Mouse (Mus musculus) layer of hippocampus, adult 2 months (tissue): ENCODE measurements at regions not wholly inside any gene's neighbourhood (a gene's known extent, or its start where the extent isn't known, plus 50 kb on each side); places are given as distances from the start of the nearest gene placed in this dataset.

ENCODE experiments used
- DNase-seq, 2 experiments: peaks; one replicate each; pipeline ENCODE4 v3.0.0; 2022; ENCODE audit warnings: low spot score in 2 of 2
- H3K27ac ChIP-seq: fragments of 200-600 bp; 2 replicates; pipeline ENCODE4 v1.8.1; 2022
- H3K4me3 ChIP-seq: fragments of 200-600 bp; 2 replicates; pipeline ENCODE4 v1.8.1; 2022; ENCODE audit warnings: mild to moderate bottlenecking
- CTCF ChIP-seq: fragments of 200-600 bp; conservative IDR thresholded peaks from 2 replicates; pipeline ENCODE4 v1.8.1; 2022; ENCODE audit warnings: antibody characterized with exemption, mild to moderate bottlenecking, moderate library complexity

DNA sequence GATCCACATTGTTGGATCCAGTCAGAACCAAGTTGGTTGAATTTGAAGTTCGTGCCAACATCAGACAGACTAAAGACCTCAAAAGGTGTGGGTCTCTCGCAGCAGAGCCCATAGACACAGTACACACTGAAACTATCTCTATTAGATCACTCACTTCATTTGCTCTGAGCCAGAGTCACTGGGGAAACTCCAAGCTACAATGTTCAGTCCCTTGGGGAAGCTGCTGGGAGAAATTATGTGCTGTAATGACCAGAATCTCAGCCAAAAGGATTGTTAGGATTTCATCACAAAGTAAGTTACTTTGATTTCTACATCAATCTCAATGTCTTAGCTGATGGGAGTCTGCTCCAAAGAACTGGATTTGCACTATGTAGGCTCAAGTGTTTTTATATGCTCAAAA lies 161.2 kb upstream of the Car8 start:
- no peak for TF ChIP-seq CTCF
- Histone ChIP-seq H3K4me3 (no peak overlapping the region), H3K27ac (no peak overlapping the region)
- no peak for DNase-seq

DNA sequence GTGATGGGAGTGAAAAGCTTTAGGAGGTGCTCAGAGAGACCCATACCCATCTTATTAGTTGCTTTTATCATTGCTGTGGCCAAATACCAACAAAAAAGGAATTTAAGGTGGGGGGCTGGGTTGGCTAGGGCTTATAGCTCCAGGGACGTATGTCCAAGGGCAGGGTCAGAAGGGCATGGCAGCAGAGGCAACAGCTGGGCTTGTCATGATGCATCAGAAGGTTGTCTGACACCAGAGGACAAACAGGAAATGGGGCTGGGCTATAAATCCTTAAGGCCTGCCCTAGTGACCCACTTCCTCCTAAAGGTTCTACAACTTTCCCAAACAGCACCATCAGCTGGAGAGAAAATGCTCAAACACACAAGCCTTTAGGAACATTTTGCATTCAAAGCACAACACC lies 160.6 kb upstream of the Car8 start:
- TF ChIP-seq CTCF: no peak
- no peak for DNase-seq
- no peak overlapping the region for H3K27ac ChIP-seq
- no peak overlapping the region for H3K4me3 ChIP-seq

DNA sequence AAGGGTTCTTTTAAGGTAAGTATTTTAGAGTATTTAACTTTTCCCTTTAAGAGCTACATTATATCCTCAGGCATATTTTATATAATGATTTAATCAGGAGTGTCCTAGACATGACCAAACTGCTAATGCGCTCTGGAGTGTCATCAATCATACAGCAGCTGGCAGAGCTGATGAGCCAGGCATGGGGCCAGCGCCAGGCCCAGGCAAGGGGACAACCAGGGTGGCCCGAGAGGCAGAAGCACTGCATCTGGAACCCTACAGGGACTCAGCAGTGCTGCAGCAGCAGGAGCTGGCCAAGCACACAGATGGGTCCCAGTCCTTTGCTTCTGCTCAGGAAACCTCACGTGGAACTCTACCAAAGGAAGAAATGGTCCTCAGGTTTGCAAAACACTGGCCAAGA lies 160.1 kb upstream of the Car8 start:
- no peak overlapping the region for H3K27ac ChIP-seq
- H3K4me3 ChIP-seq: no peak overlapping the region
- TF ChIP-seq CTCF: no peak
- DNase-seq: no peak

DNA sequence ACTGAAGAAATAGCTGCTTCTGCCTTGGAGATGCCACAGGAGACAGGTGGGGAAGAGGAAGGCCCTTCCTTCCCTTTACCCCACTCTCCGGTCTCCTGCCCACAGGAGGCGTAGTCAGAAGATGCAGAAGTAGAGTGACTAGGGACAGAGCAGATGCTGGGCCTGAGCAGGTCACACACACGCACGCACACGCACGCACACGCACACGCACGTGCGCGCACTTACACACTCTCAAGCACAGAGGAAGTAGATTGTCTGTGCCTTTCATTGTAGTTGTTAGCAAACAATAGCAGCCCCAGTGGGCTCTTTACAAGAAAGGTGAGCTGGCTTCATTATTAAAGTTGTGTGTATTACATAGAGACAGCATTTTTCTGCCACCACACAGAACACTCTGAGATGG lies 144.3 kb upstream of the Car8 start:
- H3K27ac ChIP-seq: no peak overlapping the region
- DNase-seq: no peak
- H3K4me3 ChIP-seq: no peak overlapping the region
- no peak for TF ChIP-seq CTCF

DNA sequence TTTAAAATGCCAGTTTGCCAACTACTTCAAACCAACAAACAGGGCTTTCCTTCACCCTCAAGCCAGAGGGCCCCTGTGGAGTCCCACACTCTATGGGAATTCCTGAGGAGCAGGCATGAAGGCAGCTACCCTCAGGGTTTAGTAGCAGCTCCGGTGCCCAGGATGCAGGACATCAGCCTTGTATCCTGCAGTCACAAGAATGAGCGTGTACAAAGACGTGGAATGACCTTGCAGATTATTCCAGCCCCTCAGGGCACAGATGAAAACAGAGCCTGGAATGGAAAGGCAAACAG lies 143.2 kb upstream of the Car8 start:
- TF ChIP-seq CTCF: no peak
- no peak overlapping the region for H3K27ac ChIP-seq
- H3K4me3 ChIP-seq: no peak overlapping the region
- DNase-seq: no peak

DNA sequence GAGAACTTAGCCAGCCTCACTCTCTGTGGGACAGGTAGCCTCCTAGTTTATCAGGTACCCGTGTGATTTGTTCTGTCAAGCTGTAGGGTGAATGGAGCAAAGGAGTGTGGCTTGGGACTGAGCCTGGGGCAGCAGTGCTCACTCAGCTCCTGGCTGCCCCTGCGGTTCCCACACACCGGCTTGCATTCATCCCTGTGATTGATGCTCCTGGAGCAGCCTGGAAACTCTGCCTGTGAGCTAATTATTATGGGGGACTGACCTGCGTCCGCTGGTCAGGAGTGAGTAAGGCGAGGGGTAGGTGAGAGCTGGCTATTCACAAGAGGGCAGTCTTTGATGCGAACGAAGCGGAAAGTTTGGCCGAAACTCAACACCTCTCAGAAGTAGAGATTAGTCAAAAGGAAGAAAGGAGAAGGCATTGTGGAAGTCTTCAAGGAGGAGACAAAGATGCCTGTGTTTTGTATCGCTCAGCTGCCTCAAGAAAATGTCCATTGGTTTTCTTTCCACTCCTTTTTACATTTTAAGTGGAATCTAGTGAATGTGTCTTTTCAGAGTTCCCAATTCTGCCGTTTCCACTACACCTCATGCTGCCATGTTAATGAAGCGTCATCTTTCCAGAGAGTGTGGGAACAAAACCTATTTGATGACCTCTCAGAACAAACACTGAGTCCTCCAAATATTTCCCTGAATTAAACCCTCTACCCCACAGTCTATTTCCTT lies 142.7 kb upstream of the Car8 start:
- no peak for TF ChIP-seq CTCF
- H3K4me3 ChIP-seq: no peak overlapping the region
- H3K27ac ChIP-seq: no peak overlapping the region
- no peak for DNase-seq

DNA sequence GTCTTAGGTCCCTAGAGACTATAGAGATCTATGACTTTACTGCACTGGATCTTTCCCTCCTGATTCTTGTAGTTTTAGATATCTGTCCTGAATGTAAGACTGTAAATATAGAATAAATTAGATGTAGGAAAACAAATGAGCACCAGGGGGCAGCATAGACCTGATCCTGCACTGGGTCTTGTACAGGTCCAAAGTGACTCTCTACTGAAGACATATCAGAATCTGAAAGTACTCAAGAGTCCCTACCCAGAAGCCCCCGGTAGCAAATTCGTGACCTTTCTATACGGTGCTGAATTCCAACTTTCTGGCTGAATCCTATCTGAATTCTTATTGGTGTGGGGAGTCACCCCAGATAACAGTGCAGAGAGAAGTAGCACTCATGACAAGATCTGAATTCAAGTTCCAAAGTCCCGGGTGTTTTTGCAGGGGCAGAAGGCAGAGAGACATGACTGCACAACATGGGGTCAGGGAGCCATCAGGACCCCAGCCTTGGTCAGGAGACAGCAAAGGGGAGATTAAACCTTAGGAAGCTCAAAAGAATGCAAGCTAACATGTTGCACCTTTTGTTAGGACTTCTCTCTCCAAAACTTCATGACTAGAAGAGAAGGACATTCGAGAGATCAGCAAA lies 142.0 kb upstream of the Car8 start:
- H3K4me3 ChIP-seq: peak overlapping the region; percentile 3; the same call in 1 of the 2 replicates
- H3K27ac ChIP-seq: no peak overlapping the region
- peak; percentile 71 to 80 for DNase-seq
- peak; percentile 93 for TF ChIP-seq CTCF

DNA sequence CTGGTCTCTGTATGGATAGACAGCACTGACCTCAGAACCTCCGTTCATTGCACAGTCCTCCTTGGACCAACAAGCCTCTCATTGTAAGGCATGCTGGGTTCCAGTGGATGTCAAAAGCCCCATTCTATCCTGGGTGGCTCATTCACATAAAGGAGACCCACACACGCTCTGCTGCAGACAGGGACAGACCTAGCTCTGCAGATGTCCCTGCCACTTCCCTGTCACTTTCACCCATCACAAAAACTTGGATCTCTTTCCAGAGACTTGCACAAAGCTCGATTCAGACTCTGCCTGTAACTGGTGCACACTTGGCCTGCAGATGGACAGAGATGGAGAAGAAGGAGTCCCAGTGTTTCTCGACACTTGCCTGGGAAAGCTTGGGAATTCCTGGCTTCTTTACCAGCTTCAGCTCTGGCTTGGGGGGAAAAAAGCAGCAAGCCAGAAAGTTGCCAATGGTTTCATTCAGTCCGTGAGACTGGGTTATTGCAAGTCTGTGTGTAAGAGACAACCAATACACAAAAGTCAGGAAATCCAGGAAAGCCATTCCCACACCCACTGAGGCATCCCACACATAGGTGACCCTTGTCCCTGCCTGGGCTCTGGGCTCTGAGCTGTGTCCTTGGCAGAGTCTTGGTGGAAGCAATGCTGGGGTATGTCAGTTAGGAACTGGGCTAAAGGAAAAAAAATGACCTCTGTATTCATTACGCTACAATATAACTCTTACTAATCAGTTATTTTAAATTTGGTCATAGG lies 136.1 kb upstream of the Car8 start:
- no peak for DNase-seq
- Histone ChIP-seq H3K4me3 (no peak overlapping the region), H3K27ac (peak overlapping the region; percentile 41; the same call in 1 of the 2 replicates)
- TF ChIP-seq CTCF: no peak

DNA sequence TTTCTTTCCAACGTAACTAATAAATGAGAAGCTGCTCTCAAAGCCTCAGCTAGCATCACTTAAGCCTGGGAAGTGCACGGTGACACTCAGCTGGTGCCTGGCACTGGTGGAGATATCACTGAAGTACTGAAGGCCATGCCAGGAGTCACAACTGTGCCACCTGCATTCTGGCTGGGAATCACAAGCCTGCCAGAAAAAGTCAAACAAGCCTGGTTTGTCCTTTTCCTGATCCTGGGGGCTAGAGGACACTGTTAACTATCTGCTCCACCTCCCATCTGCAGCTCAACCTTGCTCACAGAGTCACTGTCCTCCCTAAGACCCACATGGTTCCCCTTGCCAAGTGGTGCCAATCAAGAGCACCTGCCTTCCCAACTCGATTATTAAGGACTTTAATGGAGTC lies 135.2 kb upstream of the Car8 start:
- no peak for DNase-seq
- Histone ChIP-seq H3K27ac (no peak overlapping the region; the same call in 1 of the 2 replicates), H3K4me3 (no peak overlapping the region)
- no peak for TF ChIP-seq CTCF

DNA sequence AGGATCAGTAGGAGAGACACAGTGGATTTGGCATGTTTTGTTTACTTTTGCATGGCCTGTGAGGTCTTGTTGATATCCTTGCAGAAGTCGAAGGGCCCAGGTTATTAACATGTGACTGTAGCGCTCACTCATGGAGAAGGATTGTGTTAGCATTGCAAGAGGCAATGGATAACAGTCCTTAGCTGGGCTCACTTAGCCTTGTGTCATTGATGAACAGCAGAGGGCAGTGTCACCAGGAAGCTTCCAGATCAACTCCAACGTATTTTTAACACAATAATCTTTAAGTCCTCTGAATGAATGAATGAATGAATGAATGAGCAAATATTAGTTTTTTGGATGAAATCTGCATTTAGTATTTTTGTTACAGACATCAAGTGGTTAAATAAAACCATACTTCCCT lies 133.2 kb upstream of the Car8 start:
- TF ChIP-seq CTCF: peak; percentile 76
- no peak overlapping the region for H3K27ac ChIP-seq
- no peak for DNase-seq
- H3K4me3 ChIP-seq: no peak overlapping the region

DNA sequence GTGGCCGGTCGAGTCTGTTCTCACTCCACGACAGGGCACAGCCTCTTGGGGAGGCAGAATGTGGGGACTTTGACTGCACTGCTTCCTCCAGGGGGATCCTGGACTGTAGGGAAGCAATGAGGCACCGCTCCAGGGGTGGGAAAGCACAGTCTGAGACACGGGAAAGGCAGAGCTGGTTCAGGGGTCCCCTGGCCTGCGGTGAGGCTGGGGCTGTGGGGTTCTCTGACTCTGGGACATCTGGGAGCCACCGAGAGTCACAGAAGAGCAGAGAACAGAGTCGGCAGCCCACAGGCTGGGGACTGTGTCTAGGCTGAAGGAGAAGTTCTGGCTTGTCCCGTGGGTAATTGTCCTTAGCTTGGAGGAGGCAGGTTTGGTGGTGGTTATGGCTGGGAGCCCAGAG lies 131.9 kb upstream of the Car8 start:
- no peak overlapping the region for H3K27ac ChIP-seq
- DNase-seq: no peak
- no peak for TF ChIP-seq CTCF

DNA sequence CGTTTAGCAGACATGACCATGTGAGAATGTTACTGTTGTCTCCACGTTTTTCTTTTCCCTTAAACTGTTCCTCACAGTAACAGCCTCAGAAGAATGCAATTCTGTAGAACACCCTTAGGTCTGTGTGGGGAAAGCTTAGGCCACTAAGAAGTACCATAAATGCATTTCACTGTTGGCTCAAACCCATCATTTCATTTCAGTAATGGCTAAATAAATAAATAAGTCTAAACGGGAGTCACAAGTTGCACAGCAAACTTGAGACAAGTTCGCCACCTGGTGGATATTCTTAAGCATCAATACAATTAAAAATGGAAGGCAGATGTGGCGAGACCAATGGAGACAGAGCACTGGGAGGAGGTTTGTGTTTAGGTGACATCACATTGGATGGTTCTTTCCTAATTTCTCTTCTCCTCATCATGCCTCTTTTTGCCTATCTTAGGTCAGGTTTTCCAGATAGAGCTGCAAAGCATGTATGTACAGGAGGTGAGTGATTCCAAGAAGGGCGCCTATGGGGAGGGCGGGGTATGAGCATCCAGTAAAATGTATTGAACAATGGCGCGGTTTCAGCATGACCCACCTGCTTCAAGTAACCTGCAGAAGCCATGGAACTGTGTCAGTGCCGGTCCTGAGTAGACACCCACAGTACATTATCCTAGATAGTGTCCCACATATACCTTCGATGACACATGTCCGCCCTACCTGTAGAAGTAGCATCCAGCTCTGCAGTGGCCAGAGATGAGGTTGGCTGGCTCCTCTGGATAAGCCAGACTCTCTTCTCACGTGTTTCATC lies 128.8 kb upstream of the Car8 start:
- Histone ChIP-seq H3K27ac (no peak overlapping the region), H3K4me3 (peak overlapping the region; percentile 24; the same call in 1 of the 2 replicates)
- DNase-seq: peak; percentile 59 to 66
- TF ChIP-seq CTCF: peak; percentile 82

More for the DNA sequence above, 131.9 kb upstream of the Car8 start:
- no peak overlapping the region for H3K4me3 ChIP-seq

DNA sequence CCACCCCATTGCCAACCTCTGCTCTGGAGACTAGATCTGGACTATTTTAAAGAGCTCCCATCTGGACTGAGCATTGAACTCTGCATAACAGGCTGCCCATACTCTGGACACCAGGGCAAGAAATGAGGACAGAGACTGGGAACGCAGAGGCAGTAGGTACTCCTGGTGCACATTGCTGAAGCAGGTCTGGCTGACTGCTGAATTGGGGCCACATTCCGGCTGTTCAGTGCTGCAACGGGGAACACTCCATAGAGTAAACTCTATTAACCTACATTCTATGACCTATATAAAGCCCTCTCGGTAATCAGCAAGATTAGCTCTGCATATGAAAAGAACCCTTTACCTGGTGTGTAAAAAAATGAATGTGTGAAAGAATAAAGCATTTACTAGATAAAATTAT lies 128.1 kb upstream of the Car8 start:
- H3K27ac ChIP-seq: no peak overlapping the region
- no peak for TF ChIP-seq CTCF
- no peak for DNase-seq

More for the DNA sequence above, 128.1 kb upstream of the Car8 start:
- H3K4me3 ChIP-seq: no peak overlapping the region
